Mouse (Mus musculus) intestine, postnatal 0 days (tissue): ENCODE measurements at regions not wholly inside any gene's neighbourhood (a gene's known extent, or its start where the extent isn't known, plus 50 kb on each side); places are given as distances from the start of the nearest gene placed in this dataset.

Source experiments
- ATAC-seq: fragments of 200-750 bp; cut with Nextera tagmentation; 2 replicates; pipeline ENCODE4 v1.8.0; 2017; ENCODE audit warnings: mild to moderate bottlenecking, moderate TSS enrichment, moderate library complexity
- H3K27ac ChIP-seq: fragments of 300-500 bp; sonication (generic); 2 replicates; pipeline ENCODE4 v1.5.1; 2014; ENCODE audit warnings: mild to moderate bottlenecking, low read depth, low read length, moderate library complexity
- H3K27me3 ChIP-seq: fragments of 300-500 bp; sonication (generic); replicated peaks from 2 replicates; pipeline ENCODE4 v1.6.1; 2014; ENCODE audit warnings: low read length, mixed read lengths; ENCODE audit not compliant: control insufficient read depth, insufficient read depth
- H3K36me3 ChIP-seq: fragments of 300-500 bp; sonication (generic); 2 replicates; pipeline ENCODE4 v1.6.1; 2014; ENCODE audit warnings: mild to moderate bottlenecking, moderate library complexity; ENCODE audit not compliant: control insufficient read depth, insufficient read depth
- H3K4me1 ChIP-seq: fragments of 300-500 bp; sonication (generic); replicated peaks from 2 replicates; pipeline ENCODE4 v1.6.1; 2014; ENCODE audit warnings: antibody characterized with exemption, low read length, mixed read lengths; ENCODE audit not compliant: control insufficient read depth, insufficient read depth
- H3K4me2 ChIP-seq: fragments of 300-500 bp; sonication (generic); replicated peaks from 2 replicates; pipeline ENCODE4 v1.6.1; 2014; ENCODE audit warnings: low read depth, mild to moderate bottlenecking, moderate library complexity
- H3K4me3 ChIP-seq: fragments of 300-500 bp; sonication (generic); 2 replicates; pipeline ENCODE4 v1.5.1; 2014; ENCODE audit warnings: low read depth, low read length
- H3K9ac ChIP-seq: fragments of 300-500 bp; sonication (generic); 2 replicates; pipeline ENCODE4 v1.6.1; 2014; ENCODE audit warnings: mild to moderate bottlenecking, low read depth, low read length
- H3K9me3 ChIP-seq: fragments of 300-500 bp; sonication (generic); 2 replicates; pipeline ENCODE4 v1.6.1; 2016; ENCODE audit warnings: mixed run types; ENCODE audit not compliant: control insufficient read depth
- CTCF ChIP-seq: sonication (generic); IDR thresholded peaks from 2 replicates; pipeline ENCODE4 v1.5.1; 2016; ENCODE audit warnings: low read depth, mild to moderate bottlenecking, control low read depth, antibody characterized with exemption, moderate library complexity
- WGBS: fragments of 180-500 bp; shearing (Covaris S2); extraction: QIAGEN DNeasy Blood & Tissue Kit; methylation state at CpG from one replicate; pipeline ENCODE4 v1.1.7; 2014; 5-methylcytosine and 5-hydroxymethylcytosine counted together

DNA sequence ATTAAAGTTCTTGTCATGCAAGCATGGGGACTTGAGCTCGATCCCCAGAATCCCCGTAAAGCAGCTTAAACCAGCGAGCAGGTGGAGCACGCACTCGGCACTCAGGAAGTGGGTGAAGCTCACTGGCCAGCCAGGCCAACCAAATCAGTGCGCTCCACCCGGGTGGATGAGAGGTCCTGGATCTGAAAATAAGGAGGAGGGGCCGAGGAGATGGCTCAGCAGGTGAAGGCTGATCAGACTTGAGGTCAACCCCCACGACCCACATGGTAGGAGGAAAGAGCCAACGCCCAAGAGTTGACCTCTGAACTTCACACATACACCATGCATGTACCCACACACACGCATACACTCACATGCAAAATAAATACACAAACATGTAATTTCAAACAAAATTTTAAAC is 120.8 kb downstream of the Inhbb start:
- Histone ChIP-seq H3K27ac (no peak overlapping the region), H3K27me3 (no peaks in the 10 kb centered on the region), H3K9me3 (no peaks in the 10 kb centered on the region), H3K4me1 (no peaks in the 10 kb centered on the region), H3K36me3 (no peaks in the 10 kb centered on the region), H3K9ac (no peak overlapping the region), H3K4me2 (no peak overlapping the region), H3K4me3 (no peak overlapping the region)
- no peak for ATAC-seq
- no peak for TF ChIP-seq CTCF
- WGBS = 82% methylated on average over 11 of the region's 11 CpGs

DNA sequence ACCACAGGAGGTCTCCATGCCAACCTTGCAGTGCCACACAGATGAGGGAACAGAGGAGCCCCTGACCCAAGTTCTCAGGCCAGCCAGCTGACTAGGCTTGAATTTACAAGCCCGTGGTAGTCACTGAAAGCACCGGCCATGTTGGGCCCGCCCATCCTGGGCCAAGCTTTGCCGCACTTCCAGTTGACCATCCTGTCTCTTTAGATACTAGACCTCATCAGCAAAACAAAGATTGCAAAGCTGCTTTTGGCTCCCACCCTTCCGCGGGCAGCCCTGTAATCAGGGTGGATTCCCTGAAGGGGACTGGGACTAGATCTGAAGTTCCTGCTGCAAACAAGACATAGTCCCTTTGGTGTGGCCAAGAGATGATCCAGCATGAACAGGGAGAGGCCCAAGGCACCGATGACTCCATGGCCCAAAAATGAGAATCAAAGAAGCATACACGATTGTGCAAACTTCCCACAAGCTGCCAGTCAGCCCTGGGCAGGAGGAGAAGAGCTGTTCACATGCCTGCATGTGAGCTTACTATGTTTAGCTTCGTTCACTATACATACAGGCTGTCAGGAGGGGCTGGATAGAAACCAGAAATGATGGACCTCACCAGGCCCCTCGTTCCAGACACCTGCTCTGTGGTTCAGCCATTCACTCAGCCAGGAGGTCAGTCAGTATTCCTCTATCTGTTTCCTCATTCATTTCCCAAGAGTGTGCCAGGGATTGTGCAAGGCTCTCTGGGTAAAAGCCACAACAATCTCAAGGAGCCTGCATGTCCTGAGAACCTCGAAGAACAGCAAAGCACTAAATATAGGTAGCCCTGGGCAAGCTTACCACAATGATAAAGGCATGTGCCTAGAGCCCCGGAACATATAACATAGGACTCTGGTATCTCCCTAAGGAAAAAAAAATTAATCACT is 122.0 kb downstream of the Inhbb start:
- H3K27ac ChIP-seq = no peak overlapping the region
- 79% methylated on average over 12 of the region's 12 CpGs for WGBS

GRCm38 (mm10) chr1:119298696-119299230 is 123.3 kb downstream of the Inhbb start:
- no peak for ATAC-seq
- Histone ChIP-seq H3K36me3 (no peaks in the 10 kb centered on the region), H3K4me3 (no peak overlapping the region), H3K9me3 (no peaks in the 10 kb centered on the region), H3K9ac (no peak overlapping the region), H3K27ac (no peak overlapping the region), H3K4me1 (no peaks in the 10 kb centered on the region), H3K4me2 (no peak overlapping the region), H3K27me3 (no peaks in the 10 kb centered on the region)
- WGBS = 81% methylated on average over 6 of the region's 6 CpGs
- no peak for TF ChIP-seq CTCF

More for the DNA sequence above, 122.0 kb downstream of the Inhbb start:
- H3K4me2 ChIP-seq = no peak overlapping the region
- no peak overlapping the region for H3K4me3 ChIP-seq
- no peaks in the 10 kb centered on the region for H3K36me3 ChIP-seq
- no peak for TF ChIP-seq CTCF
- H3K4me1 ChIP-seq = no peaks in the 10 kb centered on the region
- no peak for ATAC-seq
- H3K9me3 ChIP-seq = no peaks in the 10 kb centered on the region
- no peaks in the 10 kb centered on the region for H3K27me3 ChIP-seq
- no peak overlapping the region for H3K9ac ChIP-seq

DNA sequence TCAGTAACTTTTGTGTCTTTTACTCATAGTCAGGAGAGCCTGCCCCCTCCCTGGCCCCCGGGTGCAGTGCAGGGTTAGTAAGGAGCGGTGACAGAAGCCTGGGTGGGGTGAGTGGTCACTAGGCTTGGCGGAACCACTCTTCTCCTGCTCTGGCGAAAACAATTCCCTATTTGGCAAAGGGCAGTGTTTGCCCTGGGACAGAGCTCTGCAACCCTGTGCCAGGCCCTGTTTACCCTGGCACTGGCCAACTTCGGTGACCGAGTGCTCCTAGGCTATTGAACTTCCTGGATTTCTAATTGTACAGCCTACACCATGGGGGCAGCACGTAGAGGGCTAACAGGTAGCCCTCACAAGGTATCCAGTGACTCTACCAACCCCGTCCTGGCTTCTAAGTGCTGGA is 126.9 kb downstream of the Inhbb start:
- Histone ChIP-seq H3K4me1 (no peaks in the 10 kb centered on the region), H3K4me3 (no peak overlapping the region), H3K9me3 (no peaks in the 10 kb centered on the region), H3K9ac (no peak overlapping the region), H3K4me2 (no peak overlapping the region), H3K27ac (no peak overlapping the region), H3K36me3 (no peaks in the 10 kb centered on the region), H3K27me3 (no peaks in the 10 kb centered on the region)
- no peak for TF ChIP-seq CTCF
- WGBS = 78% methylated on average over 8 of the region's 8 CpGs
- no peak for ATAC-seq

DNA sequence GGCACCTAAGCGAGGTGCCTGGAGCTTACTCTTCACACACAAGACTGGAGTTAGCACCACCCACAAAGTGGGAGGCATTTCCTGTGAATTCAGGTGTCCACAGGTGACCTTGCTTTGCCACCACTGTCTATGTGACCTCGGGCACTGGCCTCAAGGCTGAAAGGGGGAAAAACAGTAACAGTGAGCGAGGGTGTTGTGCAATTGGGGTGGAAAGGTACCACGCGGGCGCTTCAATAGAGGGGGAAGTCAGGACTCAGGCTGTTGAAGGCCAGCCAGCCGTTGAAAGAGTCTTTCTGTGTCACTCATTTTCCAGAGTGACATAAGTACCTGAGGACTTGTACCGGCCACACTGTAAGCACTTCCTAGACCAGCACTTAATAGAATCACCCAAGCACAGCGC is 128.2 kb downstream of the Inhbb start:
- Histone ChIP-seq H3K27me3 (no peaks in the 10 kb centered on the region), H3K9me3 (no peaks in the 10 kb centered on the region), H3K4me3 (no peak overlapping the region), H3K4me1 (no peaks in the 10 kb centered on the region), H3K4me2 (no peak overlapping the region), H3K27ac (no peak overlapping the region), H3K9ac (no peak overlapping the region), H3K36me3 (no peaks in the 10 kb centered on the region)
- 83% methylated on average over 9 of the region's 9 CpGs for WGBS
- no peak for TF ChIP-seq CTCF
- no peak for ATAC-seq

DNA sequence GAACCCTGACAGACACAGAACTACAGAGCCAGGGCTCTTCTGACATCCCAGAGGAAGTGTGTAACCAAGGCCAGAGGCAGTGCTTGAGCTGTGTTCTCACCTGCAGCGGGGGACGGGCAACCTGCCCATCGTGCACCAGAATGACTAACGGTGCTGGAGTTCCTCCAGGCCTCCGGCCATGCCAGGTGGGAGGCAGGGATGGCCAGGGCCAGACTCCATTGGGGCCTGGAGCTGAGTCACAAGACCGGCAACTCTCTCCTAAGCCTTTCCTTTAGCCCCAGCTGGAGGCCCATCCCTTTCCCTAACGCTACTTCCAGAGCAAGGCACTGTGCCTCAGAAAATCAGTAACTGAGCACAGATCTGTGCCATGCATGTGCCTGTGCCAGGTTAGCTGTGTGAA is 129.8 kb downstream of the Inhbb start:
- TF ChIP-seq CTCF = no peak
- no peaks in the 10 kb centered on the region for H3K9me3 ChIP-seq
- H3K4me3 ChIP-seq = no peak overlapping the region
- no peak for ATAC-seq
- H3K27ac ChIP-seq = no peak overlapping the region
- H3K36me3 ChIP-seq = no peaks in the 10 kb centered on the region
- H3K9ac ChIP-seq = no peak overlapping the region
- no peaks in the 10 kb centered on the region for H3K27me3 ChIP-seq
- no peak overlapping the region for H3K4me2 ChIP-seq
- no peaks in the 10 kb centered on the region for H3K4me1 ChIP-seq
- WGBS = 65% methylated on average over 7 of the region's 7 CpGs
